Mouse (Mus musculus): ENCODE measurements around the gene Dctn3. TPM values are rescaled to one million over a fixed set of nuclear protein-coding genes. Genes with fewer than 3 reads are reported as not detected.

Dctn3 gene
- polyA plus RNA-seq, 1 experiment from 2014 or later = 180 TPM

DNA sequence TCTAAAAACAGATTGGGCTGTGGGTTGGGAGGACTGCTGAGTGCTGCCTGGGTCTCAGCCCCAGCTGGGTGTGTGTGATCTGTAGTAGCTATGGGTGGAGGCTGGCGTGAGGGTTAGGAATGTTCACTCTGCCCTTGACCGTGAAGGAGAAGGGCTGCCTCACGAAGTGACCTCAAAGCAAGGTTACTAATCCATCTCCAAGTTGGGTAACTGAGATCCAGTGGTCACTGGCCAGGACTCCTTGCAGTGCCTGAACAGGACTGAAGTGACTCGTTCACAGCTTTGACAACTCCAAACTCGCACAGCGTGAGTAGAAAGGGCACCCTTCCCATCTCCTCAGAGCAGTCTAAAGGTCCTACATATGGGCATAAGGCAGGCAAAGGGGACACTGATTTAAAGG is 44.1 kb downstream of the Dctn3 start:
- no peak overlapping the region for H3K4me2 ChIP-seq (ENCODE audit: low read depth)
- no peak overlapping the region for H3K9ac ChIP-seq (ENCODE audit: low read length)
- no peak overlapping the region for H3K4me3 ChIP-seq (ENCODE audit: low read depth, low read length)
- peaks cover 64% of the 10 kb centered on the region for H3K4me1 ChIP-seq (ENCODE audit: control insufficient read depth, insufficient read depth, low read length)
- no peak overlapping the region for H3K27ac ChIP-seq (ENCODE audit: low read depth, low read length)
- ATAC-seq (ENCODE audit: insufficient read depth, low FRiP score, low TSS enrichment) (no peak), DNase-seq (ENCODE audit: low spot score) (no peak)
- H3K9me3 ChIP-seq (ENCODE audit: control insufficient read depth, low read length) = no peaks in the 10 kb centered on the region
- H3K36me3 ChIP-seq (ENCODE audit: control insufficient read depth, insufficient read depth, low read length) = no peaks in the 10 kb centered on the region
- WGBS = 81% methylated on average over 6 of the region's 6 CpGs
- H3K27me3 ChIP-seq (ENCODE audit: control insufficient read depth, insufficient read depth, low read length) = no peaks in the 10 kb centered on the region

DNA sequence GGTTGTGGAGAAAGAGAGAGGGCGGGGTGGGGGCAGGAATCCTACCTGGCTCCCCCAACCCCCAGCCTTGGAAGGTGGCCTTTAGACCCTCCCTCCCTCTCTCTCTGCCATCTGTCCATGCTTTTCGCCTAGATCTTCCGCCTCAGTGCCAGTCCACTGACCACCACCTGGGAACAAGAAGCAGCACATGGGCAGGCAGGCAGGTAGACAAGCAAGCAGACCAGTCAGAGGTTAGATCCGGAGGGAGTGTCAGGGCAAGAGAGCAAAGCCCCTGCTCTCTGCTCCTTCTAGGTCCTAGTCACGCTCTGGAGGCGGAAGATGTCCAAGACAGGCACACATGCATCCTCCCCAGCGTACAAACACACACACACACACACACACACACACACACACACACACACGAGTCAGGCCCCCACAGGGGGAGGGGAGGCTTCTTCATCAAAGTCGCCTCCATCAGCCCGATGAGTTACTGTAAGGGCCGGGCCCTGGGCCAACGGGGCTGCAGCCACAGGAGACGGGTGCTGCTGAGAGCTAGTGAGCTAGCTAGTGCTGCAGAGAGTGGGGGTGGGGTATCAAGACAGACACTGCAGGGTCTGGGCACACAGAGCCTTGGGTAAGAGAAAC is 45.9 kb downstream of the Dctn3 start:
- peaks cover 67% of the 10 kb centered on the region for H3K4me1 ChIP-seq (ENCODE audit: control insufficient read depth, insufficient read depth, low read length)
- DNase-seq (ENCODE audit: low spot score) (no peak), ATAC-seq (ENCODE audit: insufficient read depth, low FRiP score, low TSS enrichment) (peak; percentile 31; the same call in 1 of the 2 replicates)
- H3K9ac ChIP-seq (ENCODE audit: low read length) = peak overlapping the region; percentile 22; the same call in 1 of the 2 replicates
- H3K9me3 ChIP-seq (ENCODE audit: control insufficient read depth, low read length) = no peaks in the 10 kb centered on the region
- H3K27ac ChIP-seq (ENCODE audit: low read depth, low read length) = 0 out of 2 replicates have a peak overlapping the region, but pooled peaks have one; percentile 27
- H3K27me3 ChIP-seq (ENCODE audit: control insufficient read depth, insufficient read depth, low read length) = no peaks in the 10 kb centered on the region
- no peak overlapping the region for H3K4me2 ChIP-seq (ENCODE audit: low read depth)
- WGBS = 43% methylated on average over 13 of the region's 13 CpGs
- no peak overlapping the region for H3K4me3 ChIP-seq (ENCODE audit: low read depth, low read length)
- H3K36me3 ChIP-seq (ENCODE audit: control insufficient read depth, insufficient read depth, low read length) = no peaks in the 10 kb centered on the region

DNA sequence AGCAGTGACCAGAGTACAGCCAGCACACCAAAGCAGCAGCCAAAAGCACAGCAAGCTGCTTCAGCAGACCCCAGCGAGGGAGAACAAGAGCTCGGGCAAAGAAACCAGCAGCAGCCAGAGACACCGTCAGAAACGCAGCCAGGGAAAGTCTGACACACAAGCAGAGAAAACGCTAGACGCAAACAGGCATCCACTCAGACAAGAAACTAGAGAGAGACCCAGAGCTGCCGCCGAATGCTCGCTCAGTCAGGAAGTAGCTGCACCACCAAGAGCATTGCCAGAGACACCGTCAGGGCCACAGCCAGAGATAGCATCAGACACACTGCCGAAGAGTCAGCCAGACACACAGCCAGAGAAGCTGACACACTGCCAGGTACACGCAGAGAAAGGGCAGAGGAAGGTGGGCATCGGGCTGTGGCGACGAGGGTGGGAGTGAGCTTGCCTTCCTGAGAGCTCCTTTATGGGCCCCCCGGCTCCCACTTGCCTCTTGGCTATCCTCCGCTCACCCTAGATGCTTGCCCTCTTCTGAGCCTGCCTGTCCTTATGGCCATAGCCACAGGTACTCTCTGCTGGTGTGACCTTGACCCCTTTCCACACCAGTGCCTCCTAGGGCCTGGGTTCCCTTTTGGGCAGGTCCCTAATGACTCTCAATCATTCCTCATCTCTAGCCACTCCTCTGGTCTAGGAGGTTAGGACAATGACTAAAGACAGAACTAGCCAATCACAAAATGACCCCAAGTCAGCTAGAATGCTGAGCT is 46.5 kb downstream of the Dctn3 start:
- Histone ChIP-seq H3K4me1 (ENCODE audit: control insufficient read depth, insufficient read depth, low read length) (peaks cover 69% of the 10 kb centered on the region), H3K9ac (ENCODE audit: low read length) (peak overlapping the region; percentile 22; the same call in 1 of the 2 replicates), H3K4me2 (ENCODE audit: low read depth) (no peak overlapping the region), H3K4me3 (ENCODE audit: low read depth, low read length) (no peak overlapping the region), H3K9me3 (ENCODE audit: control insufficient read depth, low read length) (no peaks in the 10 kb centered on the region), H3K27me3 (ENCODE audit: control insufficient read depth, insufficient read depth, low read length) (no peaks in the 10 kb centered on the region), H3K36me3 (ENCODE audit: control insufficient read depth, insufficient read depth, low read length) (no peaks in the 10 kb centered on the region), H3K27ac (ENCODE audit: low read depth, low read length) (0 out of 2 replicates have a peak overlapping the region, but pooled peaks have one; percentile 27)
- no peak for ATAC-seq (ENCODE audit: insufficient read depth, low FRiP score, low TSS enrichment)
- DNase-seq (ENCODE audit: low spot score) = no peak
- 82% methylated on average over 17 of the region's 17 CpGs for WGBS

DNA sequence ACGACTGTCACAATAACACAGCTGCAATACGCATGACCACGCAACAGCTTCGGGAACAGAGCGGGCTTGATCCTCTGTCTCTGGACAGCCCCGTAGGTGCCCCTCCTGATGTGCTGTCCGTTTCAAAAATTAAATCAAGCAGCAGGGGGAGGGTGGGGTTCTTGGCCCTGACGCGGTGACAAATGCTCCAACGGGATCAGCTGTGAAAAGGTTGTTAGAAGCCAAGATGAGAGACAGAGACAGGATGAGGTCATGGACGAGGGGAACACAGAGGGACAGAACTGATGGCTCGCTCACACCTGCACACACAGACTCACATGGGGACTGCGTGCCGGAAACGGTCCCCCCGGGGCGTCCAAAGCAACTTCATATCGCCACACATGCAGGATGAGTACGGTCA is 49.8 kb downstream of the Dctn3 start:
- ATAC-seq (ENCODE audit: insufficient read depth, low FRiP score, low TSS enrichment) = no peak
- peaks cover 49% of the 10 kb centered on the region for H3K4me1 ChIP-seq (ENCODE audit: control insufficient read depth, insufficient read depth, low read length)
- H3K9ac ChIP-seq (ENCODE audit: low read length) = no peak overlapping the region
- H3K27ac ChIP-seq (ENCODE audit: low read depth, low read length) = peak overlapping the region; percentile 9
- H3K9me3 ChIP-seq (ENCODE audit: control insufficient read depth, low read length) = no peaks in the 10 kb centered on the region
- H3K36me3 ChIP-seq (ENCODE audit: control insufficient read depth, insufficient read depth, low read length) = no peaks in the 10 kb centered on the region
- no peak overlapping the region for H3K4me3 ChIP-seq (ENCODE audit: low read depth, low read length)
- WGBS = 57% methylated on average over 19 of the region's 19 CpGs
- H3K4me2 ChIP-seq (ENCODE audit: low read depth) = no peak overlapping the region
- H3K27me3 ChIP-seq (ENCODE audit: control insufficient read depth, insufficient read depth, low read length) = no peaks in the 10 kb centered on the region
- DNase-seq (ENCODE audit: low spot score) = no peak

DNA sequence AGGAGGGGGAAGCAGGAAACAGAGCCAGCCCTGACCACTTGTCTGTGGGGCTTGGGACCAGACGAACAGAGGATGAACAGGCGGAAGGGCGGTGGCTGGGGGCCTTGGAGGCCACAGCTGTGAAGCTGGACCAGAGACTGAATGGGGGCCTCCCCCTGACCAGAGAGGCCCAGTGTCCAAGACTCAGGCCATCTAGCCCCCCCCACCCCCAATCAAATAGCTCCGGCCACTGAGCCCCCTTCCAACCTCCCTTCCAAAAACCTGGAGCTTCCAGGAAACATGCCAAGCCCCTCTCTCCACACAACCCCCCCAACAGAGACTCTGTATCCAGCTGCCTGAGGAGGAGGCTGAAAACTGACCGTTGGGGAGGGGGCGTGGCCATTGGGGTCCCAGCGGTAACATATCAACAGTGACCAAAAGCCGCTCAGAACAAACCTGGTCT is 50.4 kb downstream of the Dctn3 start:
- Histone ChIP-seq H3K9ac (ENCODE audit: low read length) (peak overlapping the region; percentile 41), H3K27me3 (ENCODE audit: control insufficient read depth, insufficient read depth, low read length) (no peaks in the 10 kb centered on the region), H3K4me3 (ENCODE audit: low read depth, low read length) (no peak overlapping the region), H3K36me3 (ENCODE audit: control insufficient read depth, insufficient read depth, low read length) (no peaks in the 10 kb centered on the region), H3K4me1 (ENCODE audit: control insufficient read depth, insufficient read depth, low read length) (peaks cover 43% of the 10 kb centered on the region), H3K9me3 (ENCODE audit: control insufficient read depth, low read length) (no peaks in the 10 kb centered on the region), H3K4me2 (ENCODE audit: low read depth) (no peak overlapping the region), H3K27ac (ENCODE audit: low read depth, low read length) (peak overlapping the region; percentile 65)
- WGBS = 27% methylated on average over 8 of the region's 8 CpGs
- DNase-seq (ENCODE audit: low spot score) = no peak
- no peak for ATAC-seq (ENCODE audit: insufficient read depth, low FRiP score, low TSS enrichment)

DNA sequence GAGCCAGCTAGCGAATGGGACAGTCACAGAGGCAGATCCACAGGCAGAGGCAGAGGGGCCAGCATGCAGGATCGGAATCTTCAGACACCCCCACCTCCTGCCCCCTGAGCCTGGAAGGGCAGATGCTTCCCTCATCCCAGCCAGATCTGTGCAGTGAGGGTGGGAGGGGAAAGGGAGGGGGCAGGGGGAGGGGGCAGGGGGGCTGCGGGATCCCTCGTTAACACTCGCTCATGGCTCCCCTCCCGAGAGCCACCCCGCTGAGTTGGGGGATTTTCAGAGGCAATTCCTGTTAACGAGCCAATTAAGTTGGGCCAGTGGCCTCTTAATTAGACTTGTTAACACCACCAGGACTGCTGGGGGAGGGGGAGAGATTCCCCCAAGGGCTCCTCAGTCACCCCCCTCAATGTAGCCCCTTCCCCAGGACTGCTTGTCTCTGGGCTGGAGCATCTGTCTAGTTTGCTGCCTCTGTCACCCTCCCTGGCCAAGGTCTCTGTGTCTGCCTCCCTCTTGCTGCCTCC is 50.9 kb downstream of the Dctn3 start:
- peak overlapping the region; percentile 65; the same call in 1 of the 2 replicates for H3K27ac ChIP-seq (ENCODE audit: low read depth, low read length)
- no peaks in the 10 kb centered on the region for H3K36me3 ChIP-seq (ENCODE audit: control insufficient read depth, insufficient read depth, low read length)
- no peaks in the 10 kb centered on the region for H3K9me3 ChIP-seq (ENCODE audit: control insufficient read depth, low read length)
- ATAC-seq (ENCODE audit: insufficient read depth, low FRiP score, low TSS enrichment) (peak; percentile 28; the same call in 1 of the 2 replicates), DNase-seq (ENCODE audit: low spot score) (no peak)
- 8% methylated on average over 8 of the region's 8 CpGs for WGBS
- peak overlapping the region; percentile 41 for H3K9ac ChIP-seq (ENCODE audit: low read length)
- no peaks in the 10 kb centered on the region for H3K27me3 ChIP-seq (ENCODE audit: control insufficient read depth, insufficient read depth, low read length)
- no peak overlapping the region for H3K4me3 ChIP-seq (ENCODE audit: low read depth, low read length)
- H3K4me2 ChIP-seq (ENCODE audit: low read depth) = no peak overlapping the region
- peaks cover 39% of the 10 kb centered on the region for H3K4me1 ChIP-seq (ENCODE audit: control insufficient read depth, insufficient read depth, low read length)

DNA sequence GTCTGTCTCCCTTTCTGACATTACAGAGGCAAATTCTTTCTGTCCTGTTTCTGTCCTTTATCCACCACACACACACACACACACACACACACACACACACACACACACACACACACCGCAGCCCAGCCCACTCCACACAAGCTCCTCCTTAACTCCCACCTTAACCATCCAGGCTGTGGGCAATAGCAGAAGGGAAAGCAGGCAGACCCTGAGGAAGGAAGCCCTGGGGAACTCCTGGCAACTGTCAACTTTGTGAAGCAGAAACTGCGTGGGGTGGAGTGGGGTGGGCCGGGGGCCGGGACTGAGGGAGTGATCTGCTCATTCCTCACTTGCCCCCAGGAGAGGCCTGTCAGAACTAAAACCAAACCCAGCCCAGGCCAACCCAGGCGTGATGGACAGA is 51.5 kb downstream of the Dctn3 start:
- H3K36me3 ChIP-seq (ENCODE audit: control insufficient read depth, insufficient read depth, low read length) = no peaks in the 10 kb centered on the region
- H3K27ac ChIP-seq (ENCODE audit: low read depth, low read length) = no peak overlapping the region
- H3K4me2 ChIP-seq (ENCODE audit: low read depth) = no peak overlapping the region
- no peaks in the 10 kb centered on the region for H3K9me3 ChIP-seq (ENCODE audit: control insufficient read depth, low read length)
- WGBS = 41% methylated on average over 5 of the region's 5 CpGs
- peaks cover 40% of the 10 kb centered on the region for H3K4me1 ChIP-seq (ENCODE audit: control insufficient read depth, insufficient read depth, low read length)
- no peak overlapping the region for H3K9ac ChIP-seq (ENCODE audit: low read length)
- no peak overlapping the region for H3K4me3 ChIP-seq (ENCODE audit: low read depth, low read length)
- no peak for ATAC-seq (ENCODE audit: insufficient read depth, low FRiP score, low TSS enrichment)
- H3K27me3 ChIP-seq (ENCODE audit: control insufficient read depth, insufficient read depth, low read length) = no peaks in the 10 kb centered on the region
- DNase-seq (ENCODE audit: low spot score) = no peak

DNA sequence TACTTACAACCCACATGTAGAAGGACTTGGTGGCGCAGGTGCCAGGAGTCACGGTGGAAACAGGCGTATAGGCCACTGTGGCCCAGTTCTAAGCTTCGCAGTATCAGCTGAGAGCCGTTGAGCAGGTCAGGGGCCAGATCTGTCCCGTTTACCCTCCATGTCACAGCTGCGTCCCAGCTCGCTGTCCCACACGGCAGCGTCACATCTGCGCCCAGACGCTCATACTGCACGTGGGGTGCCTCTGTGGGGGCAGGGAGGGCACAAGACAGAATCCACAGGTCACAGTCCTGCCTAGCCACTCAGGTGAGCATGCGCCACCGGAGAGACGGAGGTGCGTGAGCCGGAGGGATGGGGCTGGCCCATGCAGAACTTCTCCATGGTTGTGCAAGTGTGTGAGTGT is 52.1 kb downstream of the Dctn3 start:
- Histone ChIP-seq H3K27ac (ENCODE audit: low read depth, low read length) (no peak overlapping the region), H3K9ac (ENCODE audit: low read length) (no peak overlapping the region), H3K4me1 (ENCODE audit: control insufficient read depth, insufficient read depth, low read length) (peaks cover 34% of the 10 kb centered on the region), H3K27me3 (ENCODE audit: control insufficient read depth, insufficient read depth, low read length) (no peaks in the 10 kb centered on the region), H3K9me3 (ENCODE audit: control insufficient read depth, low read length) (no peaks in the 10 kb centered on the region), H3K36me3 (ENCODE audit: control insufficient read depth, insufficient read depth, low read length) (no peaks in the 10 kb centered on the region), H3K4me3 (ENCODE audit: low read depth, low read length) (no peak overlapping the region), H3K4me2 (ENCODE audit: low read depth) (no peak overlapping the region)
- ATAC-seq (ENCODE audit: insufficient read depth, low FRiP score, low TSS enrichment) (no peak), DNase-seq (ENCODE audit: low spot score) (no peak)
- WGBS = 83% methylated on average over 18 of the region's 18 CpGs
